Mouse (Mus musculus): ENCODE data around the gene Matk. TPM values are rescaled to one million over a fixed set of nuclear protein-coding genes. Genes with fewer than 3 reads are reported as not detected.
"Not testable (repeated sequence)": the region's sequence is repeated elsewhere in the genome, so short reads cannot be mapped to it uniquely, and the experiment has no call there.

Gene Matk
- total and polyA plus RNA-seq, 3 experiments: 0.48 to 1.5 (median 0.86) TPM

DNA sequence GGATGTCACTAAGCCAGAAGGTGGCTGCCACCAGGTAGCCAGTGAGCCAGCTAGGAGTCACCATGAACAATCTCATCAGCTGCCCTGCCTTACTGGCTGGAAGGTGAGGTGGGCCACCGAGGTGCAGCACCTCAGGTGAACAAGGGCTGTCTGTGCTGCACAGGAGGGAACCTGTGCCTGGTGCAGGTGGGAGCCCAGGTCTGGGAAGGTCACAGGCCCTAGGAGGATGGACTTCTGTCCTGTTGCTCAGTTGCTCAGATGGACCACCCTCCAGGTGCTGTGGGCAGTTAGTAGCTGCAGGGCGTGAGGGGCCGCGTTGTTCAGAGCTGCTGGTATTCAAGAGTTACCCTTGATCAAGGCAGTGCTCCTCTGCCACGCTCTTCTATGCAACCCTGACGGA, 35.9 kb upstream of the Matk start:
- H3K4me1 ChIP-seq (ENCODE audit: control insufficient read depth, insufficient read depth, low read length): no peaks in the 10 kb centered on the region
- H3K9ac ChIP-seq (ENCODE audit: low read depth, low read length): no peak overlapping the region
- no peaks in the 10 kb centered on the region for H3K79me2 ChIP-seq (replicated peaks; ENCODE audit: control insufficient read depth, insufficient read depth, low read length)
- no peaks in the 10 kb centered on the region; the same call in 1 of the 2 replicates for H3K27me3 ChIP-seq (ENCODE audit: control insufficient read depth, insufficient read depth, low read length)
- DNase-seq: no peak
- no peak overlapping the region for H3K4me3 ChIP-seq
- intact Hi-C loops (cut with DNase I): no loop called here
- 84% methylated on average over 6 of the region's 6 CpGs for WGBS
- H3K27ac ChIP-seq: no peak overlapping the region
- no peaks in the 10 kb centered on the region for H3K36me3 ChIP-seq (ENCODE audit: control insufficient read depth, insufficient read depth, low read length)
- TF ChIP-seq CTCF (IDR thresholded peaks at IDR 0.05) (no peak), EP300 (IDR thresholded peaks at IDR 0.05; ENCODE audit: insufficient read depth, low read depth, low read length) (no peak), POLR2A (IDR thresholded peaks at IDR 0.05; ENCODE audit: insufficient read depth, low read depth, low read length) (no peak)

DNA sequence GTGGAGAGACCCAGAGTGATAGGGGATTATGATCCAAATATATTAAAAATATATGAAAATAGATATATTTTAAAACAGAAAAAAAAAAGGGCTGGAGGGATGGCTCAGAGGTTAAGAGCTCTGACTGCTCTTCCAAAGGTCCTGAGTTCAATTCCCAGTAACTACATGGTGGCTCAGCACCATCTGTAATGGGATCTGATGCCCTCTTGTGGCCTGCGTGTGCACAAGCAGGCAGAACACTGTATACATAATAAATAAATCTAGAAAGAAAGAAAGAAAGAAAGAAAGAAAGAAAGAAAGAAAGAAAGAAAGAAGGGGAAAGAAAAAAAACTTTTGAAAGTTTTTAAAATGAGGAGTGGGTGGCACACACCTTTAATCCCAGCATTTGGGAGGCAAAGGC, 35.5 kb upstream of the Matk start:
- H3K79me2 ChIP-seq (replicated peaks; ENCODE audit: control insufficient read depth, insufficient read depth, low read length); H3K27me3 ChIP-seq (ENCODE audit: control insufficient read depth, insufficient read depth, low read length); intact Hi-C loops (cut with DNase I); H3K9ac ChIP-seq (ENCODE audit: low read depth, low read length); H3K4me1 ChIP-seq (ENCODE audit: control insufficient read depth, insufficient read depth, low read length); H3K4me3 ChIP-seq; H3K27ac ChIP-seq; DNase-seq; H3K36me3 ChIP-seq (ENCODE audit: control insufficient read depth, insufficient read depth, low read length): not testable (repeated sequence)
- 17% methylated on average over 1 of the region's 1 CpGs for WGBS
- peak; percentile 79 for TF ChIP-seq CTCF (IDR thresholded peaks at IDR 0.05)

DNA sequence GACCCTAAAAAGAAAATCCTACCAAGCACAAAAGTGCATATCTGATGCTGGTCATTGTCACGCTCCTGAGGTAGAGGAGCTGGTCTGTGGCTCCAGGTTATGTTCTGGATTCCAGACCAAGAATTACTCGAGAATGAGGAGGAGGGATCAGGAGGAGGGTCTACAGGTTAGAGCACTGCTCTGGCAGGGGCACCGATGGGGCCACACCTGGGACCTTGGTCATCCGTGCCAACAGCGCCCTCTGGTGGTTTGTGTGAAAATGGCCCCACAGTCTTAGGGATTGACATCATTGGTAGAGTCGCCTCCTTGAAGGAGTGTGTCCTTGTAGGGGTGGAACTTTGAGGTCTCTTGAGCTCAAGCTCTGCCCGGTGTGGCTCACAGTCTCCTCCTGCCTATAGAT, 34.8 kb upstream of the Matk start:
- H3K4me1 ChIP-seq (ENCODE audit: control insufficient read depth, insufficient read depth, low read length): no peaks in the 10 kb centered on the region
- no peaks in the 10 kb centered on the region for H3K36me3 ChIP-seq (ENCODE audit: control insufficient read depth, insufficient read depth, low read length)
- DNase-seq: peak; percentile 64 to 78
- H3K79me2 ChIP-seq (replicated peaks; ENCODE audit: control insufficient read depth, insufficient read depth, low read length): no peaks in the 10 kb centered on the region
- no peak overlapping the region for H3K9ac ChIP-seq (ENCODE audit: low read depth, low read length)
- H3K4me3 ChIP-seq: no peak overlapping the region
- H3K27ac ChIP-seq: no peak overlapping the region
- intact Hi-C loops (cut with DNase I): loop anchor here (1.0 kb wide), 1 partner anchor 20 kb away; no protein-coding TSS in a partner anchor
- TF ChIP-seq POLR2A (IDR thresholded peaks at IDR 0.05; ENCODE audit: insufficient read depth, low read depth, low read length) (no peak), EP300 (IDR thresholded peaks at IDR 0.05; ENCODE audit: insufficient read depth, low read depth, low read length) (0 out of 2 replicates have a peak, but pooled peaks have one; percentile 16), CTCF (IDR thresholded peaks at IDR 0.05) (peak; percentile 92)
- no peaks in the 10 kb centered on the region; the same call in 1 of the 2 replicates for H3K27me3 ChIP-seq (ENCODE audit: control insufficient read depth, insufficient read depth, low read length)
- WGBS: 24% methylated on average over 7 of the region's 7 CpGs

DNA sequence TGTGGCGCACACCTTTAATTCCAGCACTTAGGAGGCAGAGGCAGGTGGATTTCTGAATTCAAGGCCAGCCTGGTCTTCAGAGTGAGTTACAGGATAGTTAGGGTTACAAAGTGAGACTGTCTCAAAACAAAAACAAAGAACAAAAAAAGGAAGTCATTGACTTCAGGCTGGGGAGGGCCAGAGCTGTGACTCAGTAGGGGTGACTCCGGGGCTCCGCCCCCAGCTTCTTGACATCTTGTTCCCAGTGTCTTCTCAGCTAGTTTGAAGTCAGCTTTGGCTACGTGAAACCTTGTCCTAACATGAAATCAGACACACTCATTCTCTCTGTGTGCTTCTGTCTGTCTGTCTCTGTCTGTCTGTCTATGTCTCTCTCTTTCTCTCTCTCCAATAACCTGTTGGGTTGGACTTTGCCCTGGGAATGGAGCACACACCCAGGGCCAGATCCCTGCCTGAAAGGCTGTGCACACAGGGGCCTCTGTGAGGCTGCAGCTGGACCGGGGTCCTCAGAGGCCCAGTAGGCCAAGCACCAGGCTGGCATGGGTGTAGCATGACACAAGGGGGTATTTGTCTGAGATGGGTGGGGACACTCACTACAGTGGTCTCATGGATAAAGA, 31.2 kb upstream of the Matk start:
- intact Hi-C loops (cut with DNase I): no loop called here
- WGBS: 78% methylated on average over 5 of the region's 5 CpGs
- no peak for DNase-seq

DNA sequence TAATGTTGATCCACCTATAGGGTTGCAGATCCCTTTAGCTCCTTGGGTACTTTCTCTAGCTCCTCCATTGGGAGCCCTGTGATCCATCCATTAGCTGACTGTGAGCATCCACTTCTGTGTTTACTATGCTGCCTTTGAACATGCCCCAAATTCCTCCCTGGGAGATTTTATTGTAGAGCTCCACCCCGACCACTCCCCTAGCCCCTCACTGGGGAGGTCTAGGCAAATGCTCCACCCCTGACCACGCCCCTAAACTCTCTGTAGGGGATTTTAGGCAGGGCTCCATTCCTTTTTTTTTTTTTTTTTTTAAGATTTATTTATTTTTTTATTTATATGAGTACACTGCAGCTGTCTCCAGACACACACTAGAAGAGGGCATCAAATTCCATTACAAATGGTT, 29.0 kb upstream of the Matk start:
- H3K9ac ChIP-seq (ENCODE audit: low read depth, low read length); H3K36me3 ChIP-seq (ENCODE audit: control insufficient read depth, insufficient read depth, low read length); H3K79me2 ChIP-seq (replicated peaks; ENCODE audit: control insufficient read depth, insufficient read depth, low read length); H3K4me3 ChIP-seq; DNase-seq; H3K27me3 ChIP-seq (ENCODE audit: control insufficient read depth, insufficient read depth, low read length); H3K27ac ChIP-seq; H3K4me1 ChIP-seq (ENCODE audit: control insufficient read depth, insufficient read depth, low read length); intact Hi-C loops (cut with DNase I): not testable (repeated sequence)
- WGBS: 65% methylated on average over 2 of the region's 2 CpGs

More for the DNA sequence above, 31.2 kb upstream of the Matk start:
- Histone ChIP-seq H3K4me3 (no peak overlapping the region), H3K27me3 (ENCODE audit: control insufficient read depth, insufficient read depth, low read length) (no peaks in the 10 kb centered on the region; the same call in 1 of the 2 replicates), H3K4me1 (ENCODE audit: control insufficient read depth, insufficient read depth, low read length) (no peaks in the 10 kb centered on the region), H3K9ac (ENCODE audit: low read depth, low read length) (no peak overlapping the region), H3K36me3 (ENCODE audit: control insufficient read depth, insufficient read depth, low read length) (no peaks in the 10 kb centered on the region), H3K27ac (no peak overlapping the region), H3K79me2 (replicated peaks; ENCODE audit: control insufficient read depth, insufficient read depth, low read length) (no peaks in the 10 kb centered on the region)
- TF ChIP-seq EP300 (IDR thresholded peaks at IDR 0.05; ENCODE audit: insufficient read depth, low read depth, low read length): no peak
- TF ChIP-seq POLR2A (IDR thresholded peaks at IDR 0.05; ENCODE audit: insufficient read depth, low read depth, low read length): no peak
- TF ChIP-seq CTCF (IDR thresholded peaks at IDR 0.05): no peak

DNA sequence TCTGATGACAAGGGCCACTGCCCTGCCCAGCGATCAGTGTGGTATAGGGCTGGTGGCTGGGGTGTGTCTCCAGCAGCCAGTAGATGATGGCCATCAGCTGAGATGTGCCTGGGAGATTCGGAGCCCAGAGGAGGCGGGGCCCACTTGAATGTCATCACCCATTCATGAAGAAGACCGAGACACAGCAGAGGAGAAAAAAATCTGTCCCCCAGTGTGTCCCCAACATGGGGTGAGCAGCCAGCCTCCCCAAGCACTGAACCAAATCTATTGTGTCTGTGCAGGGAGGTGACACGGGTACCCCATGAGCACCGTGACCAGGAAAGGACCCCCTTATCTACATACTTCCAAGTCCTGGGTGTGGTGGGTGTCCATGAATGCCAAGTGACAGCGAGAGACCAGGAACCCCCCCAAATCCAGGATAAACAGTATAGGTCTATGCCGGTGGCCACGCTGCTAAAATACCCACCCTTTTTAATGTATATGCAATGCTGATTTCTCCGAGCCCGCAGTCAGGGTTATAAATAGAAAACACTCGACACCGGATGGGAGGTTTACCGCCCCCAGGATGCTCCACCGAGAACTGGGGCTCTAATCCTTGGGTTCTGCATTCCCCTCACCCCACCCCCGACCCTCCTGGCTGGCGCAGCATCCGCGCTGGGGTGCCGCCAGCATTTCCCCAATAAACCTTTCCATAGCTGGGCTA, 22.8 kb upstream of the Matk start:
- TF ChIP-seq CTCF (IDR thresholded peaks at IDR 0.05) (no peak), POLR2A (IDR thresholded peaks at IDR 0.05; ENCODE audit: insufficient read depth, low read depth, low read length) (no peak), EP300 (IDR thresholded peaks at IDR 0.05; ENCODE audit: insufficient read depth, low read depth, low read length) (no peak)
- Histone ChIP-seq H3K4me3 (no peak overlapping the region), H3K36me3 (ENCODE audit: control insufficient read depth, insufficient read depth, low read length) (no peaks in the 10 kb centered on the region), H3K9ac (ENCODE audit: low read depth, low read length) (no peak overlapping the region), H3K79me2 (replicated peaks; ENCODE audit: control insufficient read depth, insufficient read depth, low read length) (no peaks in the 10 kb centered on the region), H3K27me3 (ENCODE audit: control insufficient read depth, insufficient read depth, low read length) (peaks cover 4% of the 10 kb centered on the region; the same call in 1 of the 2 replicates), H3K4me1 (ENCODE audit: control insufficient read depth, insufficient read depth, low read length) (peaks cover 2% of the 10 kb centered on the region), H3K27ac (no peak overlapping the region)
- no peak for DNase-seq
- 10% methylated on average over 20 of the region's 20 CpGs for WGBS
- intact Hi-C loops (cut with DNase I): no loop called here
